Mouse (Mus musculus) hindbrain, embryonic 15.5 days (tissue): ENCODE measurements at regions not wholly inside any gene's neighbourhood (a gene's known extent, or its start where the extent isn't known, plus 50 kb on each side); places are given as distances from the start of the nearest gene placed in this dataset.

Experiments used
- ATAC-seq: fragments of 200-750 bp; cut with Nextera tagmentation; 2 replicates; pipeline ENCODE4 v1.8.0; 2017; ENCODE audit warnings: low read depth, moderate number of reproducible peaks, moderate TSS enrichment; ENCODE audit not compliant: low FRiP score
- H3K27ac ChIP-seq: fragments of 300-500 bp; sonication (generic); replicated peaks from 2 replicates; pipeline ENCODE4 v1.5.1; 2015; ENCODE audit warnings: mild to moderate bottlenecking, inconsistent platforms
- H3K27me3 ChIP-seq: fragments of 300-500 bp; sonication (generic); 2 replicates; pipeline ENCODE4 v1.6.1; 2015; ENCODE audit warnings: control low read depth, inconsistent platforms
- H3K36me3 ChIP-seq: fragments of 300-500 bp; sonication (generic); 2 replicates; pipeline ENCODE4 v1.6.1; 2015; ENCODE audit warnings: control low read depth, inconsistent platforms
- H3K4me1 ChIP-seq: fragments of 300-500 bp; sonication (generic); replicated peaks from 2 replicates; pipeline ENCODE4 v1.6.1; 2015; ENCODE audit warnings: control low read depth, inconsistent platforms
- H3K4me2 ChIP-seq: fragments of 300-500 bp; sonication (generic); 2 replicates; pipeline ENCODE4 v1.6.1; 2015; ENCODE audit warnings: moderate library complexity, mild to moderate bottlenecking, inconsistent platforms
- H3K4me3 ChIP-seq: fragments of 300-500 bp; sonication (generic); 2 replicates; pipeline ENCODE4 v1.5.1; 2015; ENCODE audit warnings: mild to moderate bottlenecking, inconsistent platforms
- H3K9ac ChIP-seq: fragments of 300-500 bp; sonication (generic); 2 replicates; pipeline ENCODE4 v1.6.1; 2015; ENCODE audit warnings: inconsistent platforms
- H3K9me3 ChIP-seq: fragments of 300-500 bp; sonication (generic); 2 replicates; pipeline ENCODE4 v1.6.1; 2016; ENCODE audit warnings: control low read depth, inconsistent platforms
- WGBS: fragments of 180-500 bp; shearing (Covaris S2); methylation state at CpG from one replicate; pipeline ENCODE4 v1.1.7; 2015; 5-methylcytosine and 5-hydroxymethylcytosine counted together

- Histone ChIP-seq H3K4me3 (no peak overlapping the region), H3K27me3 (no peaks in the 10 kb centered on the region), H3K9me3 (no peaks in the 10 kb centered on the region), H3K27ac (no peak overlapping the region), H3K4me2 (no peak overlapping the region), H3K4me1 (peaks cover 12% of the 10 kb centered on the region), H3K9ac (no peak overlapping the region), H3K36me3 (no peaks in the 10 kb centered on the region)
- ATAC-seq, result 0 out of 2 replicates have a peak, but pooled peaks have one; percentile 34
- 25% methylated on average over 3 of the region's 3 CpGs for WGBS
These were observed 473.6 kb downstream of the Nedd1 start for GRCm38 (mm10) chr10:92248648-92249047.

GRCm38 (mm10) chr10:92247449-92247805, 474.8 kb downstream of the Nedd1 start:
- Histone ChIP-seq H3K9me3 (no peaks in the 10 kb centered on the region), H3K27ac (peak overlapping the region; percentile 43; the same call in 1 of the 2 replicates), H3K4me2 (no peak overlapping the region), H3K27me3 (no peaks in the 10 kb centered on the region), H3K4me1 (peaks cover 22% of the 10 kb centered on the region), H3K9ac (no peak overlapping the region), H3K36me3 (no peaks in the 10 kb centered on the region), H3K4me3 (no peak overlapping the region)
- ATAC-seq, result no peak
- 20% methylated on average over 5 of the region's 5 CpGs for WGBS

- Histone ChIP-seq H3K9me3 (no peaks in the 10 kb centered on the region), H3K4me2 (no peak overlapping the region), H3K9ac (no peak overlapping the region), H3K4me3 (no peak overlapping the region), H3K4me1 (peaks cover 22% of the 10 kb centered on the region), H3K27ac (peak overlapping the region; percentile 43; the same call in 1 of the 2 replicates), H3K27me3 (no peaks in the 10 kb centered on the region), H3K36me3 (no peaks in the 10 kb centered on the region)
- WGBS, result 16% methylated on average over 7 of the region's 7 CpGs
- ATAC-seq, result no peak
These were observed 475.3 kb downstream of the Nedd1 start for GRCm38 (mm10) chr10:92246785-92247448.

GRCm38 (mm10) chr10:92242714-92243440, 479.3 kb downstream of the Nedd1 start:
- H3K9me3 ChIP-seq, result no peaks in the 10 kb centered on the region
- H3K4me2 ChIP-seq, result 0 out of 2 replicates have a peak overlapping the region, but pooled peaks have one; percentile 5
- H3K4me1 ChIP-seq, result peaks cover 22% of the 10 kb centered on the region
- peak overlapping the region; percentile 49; the same call in 1 of the 2 replicates for H3K27ac ChIP-seq
- no peak overlapping the region for H3K4me3 ChIP-seq
- H3K27me3 ChIP-seq, result no peaks in the 10 kb centered on the region
- H3K9ac ChIP-seq, result no peak overlapping the region
- ATAC-seq, result peak; percentile 90
- WGBS, result 27% methylated on average over 11 of the region's 11 CpGs
- H3K36me3 ChIP-seq, result no peaks in the 10 kb centered on the region

- WGBS, result 46% methylated on average over 5 of the region's 5 CpGs
- Histone ChIP-seq H3K9ac (no peak overlapping the region), H3K27me3 (no peaks in the 10 kb centered on the region), H3K4me3 (no peak overlapping the region), H3K36me3 (no peaks in the 10 kb centered on the region), H3K27ac (no peak overlapping the region), H3K4me1 (peaks cover 4% of the 10 kb centered on the region; the same call in 1 of the 2 replicates), H3K9me3 (no peaks in the 10 kb centered on the region), H3K4me2 (no peak overlapping the region)
- ATAC-seq, result no peak
These were observed 484.3 kb downstream of the Nedd1 start for GRCm38 (mm10) chr10:92237881-92238280.

- H3K27me3 ChIP-seq, result no peaks in the 10 kb centered on the region
- H3K4me3 ChIP-seq, result no peak overlapping the region
- no peak for ATAC-seq
- no peaks in the 10 kb centered on the region; the same call in 1 of the 2 replicates for H3K4me1 ChIP-seq
- no peak overlapping the region for H3K4me2 ChIP-seq
- 65% methylated on average over 2 of the region's 2 CpGs for WGBS
- H3K9me3 ChIP-seq, result no peaks in the 10 kb centered on the region
- H3K9ac ChIP-seq, result no peak overlapping the region
- H3K27ac ChIP-seq, result no peak overlapping the region
- no peaks in the 10 kb centered on the region for H3K36me3 ChIP-seq
These were observed 490.1 kb downstream of the Nedd1 start for GRCm38 (mm10) chr10:92232081-92232480.

- Histone ChIP-seq H3K4me1 (no peaks in the 10 kb centered on the region), H3K27ac (no peak overlapping the region), H3K36me3 (no peaks in the 10 kb centered on the region), H3K4me2 (no peak overlapping the region), H3K4me3 (no peak overlapping the region), H3K9ac (no peak overlapping the region), H3K9me3 (no peaks in the 10 kb centered on the region), H3K27me3 (no peaks in the 10 kb centered on the region)
- no peak for ATAC-seq
- WGBS, result 79% methylated on average over 4 of the region's 4 CpGs
These were observed 496.4 kb downstream of the Nedd1 start for GRCm38 (mm10) chr10:92225818-92226217.

- no peak overlapping the region for H3K27ac ChIP-seq
- no peak overlapping the region for H3K4me2 ChIP-seq
- H3K4me1 ChIP-seq, result no peaks in the 10 kb centered on the region
- H3K4me3 ChIP-seq, result no peak overlapping the region
- ATAC-seq, result no peak
- no peaks in the 10 kb centered on the region for H3K9me3 ChIP-seq
- WGBS, result 84% methylated on average over 7 of the region's 7 CpGs
- H3K36me3 ChIP-seq, result no peaks in the 10 kb centered on the region
- no peaks in the 10 kb centered on the region for H3K27me3 ChIP-seq
- no peak overlapping the region for H3K9ac ChIP-seq
These were observed 497.1 kb downstream of the Nedd1 start for GRCm38 (mm10) chr10:92225071-92225470.

GRCm38 (mm10) chr10:92219310-92219709, 502.9 kb downstream of the Nedd1 start:
- Histone ChIP-seq H3K4me1 (no peaks in the 10 kb centered on the region), H3K4me2 (no peak overlapping the region), H3K36me3 (no peaks in the 10 kb centered on the region), H3K27me3 (no peaks in the 10 kb centered on the region), H3K9me3 (no peaks in the 10 kb centered on the region), H3K4me3 (no peak overlapping the region), H3K27ac (no peak overlapping the region), H3K9ac (no peak overlapping the region)
- ATAC-seq, result no peak
- 91% methylated on average over 3 of the region's 3 CpGs for WGBS

- H3K4me1 ChIP-seq, result peaks cover 6% of the 10 kb centered on the region
- no peak overlapping the region for H3K9ac ChIP-seq
- WGBS, result 53% methylated on average over 8 of the region's 8 CpGs
- H3K27ac ChIP-seq, result no peak overlapping the region
- peak overlapping the region; percentile 13; the same call in 1 of the 2 replicates for H3K4me2 ChIP-seq
- H3K36me3 ChIP-seq, result no peaks in the 10 kb centered on the region
- no peak overlapping the region for H3K4me3 ChIP-seq
- H3K27me3 ChIP-seq, result no peaks in the 10 kb centered on the region
- no peak for ATAC-seq
- no peaks in the 10 kb centered on the region for H3K9me3 ChIP-seq
These were observed 551.4 kb downstream of the Nedd1 start for GRCm38 (mm10) chr10:92170856-92171255.

- 0 out of 2 replicates have a peak overlapping the region, but pooled peaks have one; percentile 87 for H3K9ac ChIP-seq
- H3K4me3 ChIP-seq, result no peak overlapping the region; the same call in 1 of the 2 replicates
- peak overlapping the region; percentile 95 for H3K27ac ChIP-seq
- no peaks in the 10 kb centered on the region for H3K36me3 ChIP-seq
- no peak for ATAC-seq
- 47% methylated on average over 2 of the region's 2 CpGs for WGBS
- H3K27me3 ChIP-seq, result no peaks in the 10 kb centered on the region
- peak overlapping the region; percentile 58 for H3K4me2 ChIP-seq
- no peaks in the 10 kb centered on the region for H3K9me3 ChIP-seq
- H3K4me1 ChIP-seq, result peaks cover 9% of the 10 kb centered on the region
These were observed 556.2 kb downstream of the Nedd1 start for GRCm38 (mm10) chr10:92166057-92166456.

- H3K9me3 ChIP-seq, result no peaks in the 10 kb centered on the region
- H3K27ac ChIP-seq, result peak overlapping the region; percentile 95
- H3K9ac ChIP-seq, result peak overlapping the region; percentile 87
- H3K27me3 ChIP-seq, result no peaks in the 10 kb centered on the region
- WGBS, result 8% methylated on average over 5 of the region's 5 CpGs
- peak; percentile 76 for ATAC-seq
- H3K4me1 ChIP-seq, result peaks cover 9% of the 10 kb centered on the region
- peak overlapping the region; percentile 58 for H3K4me2 ChIP-seq
- H3K4me3 ChIP-seq, result peak overlapping the region; percentile 62
- no peaks in the 10 kb centered on the region for H3K36me3 ChIP-seq
These were observed 557.2 kb downstream of the Nedd1 start for GRCm38 (mm10) chr10:92164991-92165390.
